Mouse (Mus musculus) myocyte (in vitro differentiated cells): ENCODE data around the gene Faf1.

ENCODE experiments used
- CEBPB ChIP-seq: IDR thresholded peaks from 2 replicates; pipeline ENCODE4 v1.6.1; 2011; ENCODE audit warnings: mild to moderate bottlenecking, moderate library complexity; ENCODE audit not compliant: poor library complexity, insufficient read depth, severe bottlenecking
- E2F4 ChIP-seq: IDR thresholded peaks from one replicate; pipeline ENCODE4 v1.6.1; 2011; ENCODE audit warnings: mild to moderate bottlenecking, control low read depth, moderate library complexity; ENCODE audit not compliant: insufficient read depth
- MAX ChIP-seq: IDR thresholded peaks from one replicate; pipeline ENCODE4 v1.6.1; 2011; ENCODE audit warnings: low read depth, mild to moderate bottlenecking, control low read depth
- MYOD1 ChIP-seq, 3 experiments: IDR thresholded peaks; one replicate each; pipeline ENCODE4 v1.6.1; 2011; ENCODE audit warnings: control low read depth in 2 of 3, low read depth in 2 of 3, mild to moderate bottlenecking in 2 of 3, moderate library complexity in 1 of 3; ENCODE audit not compliant: insufficient read length in 2 of 3, control insufficient read depth in 1 of 3
- MYOG ChIP-seq, 3 experiments: IDR thresholded peaks; one replicate each; pipeline ENCODE4 v1.6.1; 2011; ENCODE audit warnings: control low read depth in 2 of 3, low read depth in 2 of 3, mild to moderate bottlenecking in 2 of 3; ENCODE audit not compliant: insufficient read length in 2 of 3, control insufficient read depth in 1 of 3, insufficient read depth in 1 of 3
- POLR2A ChIP-seq: IDR thresholded peaks from one replicate; pipeline ENCODE4 v1.6.1; 2011; ENCODE audit warnings: low read depth, mild to moderate bottlenecking, control low read depth, moderate library complexity; ENCODE audit not compliant: insufficient read length
- POLR2AphosphoS2 ChIP-seq: IDR thresholded peaks from one replicate; pipeline ENCODE4 v1.6.1; 2011; ENCODE audit warnings: low read depth, control low read depth; ENCODE audit not compliant: insufficient read length
- REST ChIP-seq: IDR thresholded peaks from one replicate; pipeline ENCODE4 v1.6.1; 2011; ENCODE audit warnings: mild to moderate bottlenecking, control low read depth, moderate library complexity; ENCODE audit not compliant: insufficient read depth, insufficient read length
- SRF ChIP-seq: IDR thresholded peaks from one replicate; pipeline ENCODE4 v1.6.1; 2011; ENCODE audit warnings: low read depth; ENCODE audit not compliant: control insufficient read depth, insufficient read length
- TCF12 ChIP-seq: IDR thresholded peaks from one replicate; pipeline ENCODE4 v1.6.1; 2011; ENCODE audit warnings: mild to moderate bottlenecking, control low read depth; ENCODE audit not compliant: poor library complexity, insufficient read depth, severe bottlenecking
- TCF3 ChIP-seq: IDR thresholded peaks from one replicate; pipeline ENCODE4 v1.6.1; 2011; ENCODE audit warnings: low read depth, control low read depth; ENCODE audit not compliant: insufficient read length
- USF1 ChIP-seq: IDR thresholded peaks from one replicate; pipeline ENCODE4 v1.6.1; 2011; ENCODE audit warnings: low read depth, mild to moderate bottlenecking, control low read depth, moderate library complexity

DNA sequence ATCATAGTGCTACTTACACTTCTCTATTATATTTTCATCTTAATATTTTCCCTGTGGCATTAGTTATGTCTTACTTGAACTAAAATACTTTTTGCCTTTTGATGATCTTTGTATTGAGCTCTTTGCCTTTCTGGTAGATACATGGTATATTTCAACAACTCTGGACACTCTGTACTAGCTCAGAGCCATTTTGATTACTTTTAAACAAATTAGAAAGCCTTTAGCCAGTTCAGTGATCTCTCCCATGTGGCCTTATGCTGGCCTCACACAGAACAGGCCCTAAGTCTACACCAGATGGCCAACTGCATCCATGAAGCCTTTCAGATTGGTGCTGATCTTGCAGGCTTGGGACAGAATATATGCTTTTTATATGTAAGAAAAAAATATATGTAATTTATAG lies 23.1 kb upstream of the Faf1 start:
- TF ChIP-seq POLR2A (no peak), POLR2AphosphoS2 (no peak), E2F4 (no peak), CEBPB (no peak), MYOG (IDR thresholded peaks at IDR 0.05; ENCODE audit: control insufficient read depth in 1 of 3, insufficient read depth in 1 of 3, insufficient read length in 2 of 3, low read depth in 2 of 3) (no peak), TCF12 (no peak), MYOD1 (IDR thresholded peaks at IDR 0.05; ENCODE audit: control insufficient read depth in 1 of 3, insufficient read length in 2 of 3, low read depth in 2 of 3) (no peak), MAX (no peak), TCF3 (no peak), USF1 (no peak), SRF (no peak), REST (no peak)
